Comparison of ENCODE assay signal across 25 mouse cellular contexts in genomic region chr9:41061446-41061845, GRCm38 (mm10). TPM values are rescaled to one million over a fixed set of nuclear protein-coding genes. Genes with fewer than 3 reads are reported as not detected.
A peak's percentile ranks its signal among the peaks of the same experiment; 100 is the strongest.
DNase-seq lines count a peak whose midpoint lies in the region; ATAC-seq lines count a peak whose summit lies in the region.
"Had no signal": no experiment of that assay in that cellular context is flagged by ENCODE, and none has a peak within 500 bp of the region (broad histone marks: within the 10 kb centered on the region; RNA-seq: fewer than 3 reads in every experiment).

No protein-coding gene starts in this region.

- H3K36me3 ChIP-seq in midbrain, embryonic 11.5 days (ENCODE audit: control insufficient read depth, insufficient read depth, low read length) = no peaks in the 10 kb centered on the region
- no peaks in the 10 kb centered on the region for H3K36me3 ChIP-seq in midbrain, embryonic 14.5 days (ENCODE audit: control insufficient read depth, insufficient read depth, low read length)
- no peaks in the 10 kb centered on the region for H3K36me3 ChIP-seq in hindbrain, embryonic 13.5 days
- H3K36me3 ChIP-seq in midbrain, embryonic 13.5 days = no peaks in the 10 kb centered on the region
- H3K36me3 ChIP-seq: embryonic facial prominence, embryonic 13.5 days; heart, embryonic 13.5 days; limb, embryonic 12.5 days; liver, embryonic 13.5 days had no signal

- 51% methylated on average over 5 of the region's 5 CpGs for WGBS in midbrain, embryonic 11.5 days
- WGBS in midbrain, embryonic 14.5 days = 50% methylated on average over 5 of the region's 5 CpGs
- 34% methylated on average over 5 of the region's 5 CpGs for WGBS in hindbrain, embryonic 13.5 days
- WGBS in midbrain, embryonic 13.5 days = 56% methylated on average over 5 of the region's 5 CpGs

- H3K27me3 ChIP-seq in midbrain, embryonic 11.5 days (ENCODE audit: control insufficient read depth, insufficient read depth, low read length) = no peaks in the 10 kb centered on the region
- H3K27me3 ChIP-seq in midbrain, embryonic 14.5 days (ENCODE audit: control insufficient read depth, insufficient read depth, low read length) = no peaks in the 10 kb centered on the region
- no peaks in the 10 kb centered on the region for H3K27me3 ChIP-seq in hindbrain, embryonic 13.5 days
- H3K27me3 ChIP-seq in midbrain, embryonic 13.5 days = no peaks in the 10 kb centered on the region
- H3K27me3 ChIP-seq: embryonic facial prominence, embryonic 13.5 days; heart, embryonic 13.5 days; limb, embryonic 12.5 days; liver, embryonic 13.5 days; Patski had no signal

- H3K4me2 ChIP-seq in midbrain, embryonic 11.5 days = no peak overlapping the region
- no peak overlapping the region for H3K4me2 ChIP-seq in midbrain, embryonic 14.5 days (ENCODE audit: low read length)
- no peak overlapping the region for H3K4me2 ChIP-seq in hindbrain, embryonic 13.5 days
- H3K4me2 ChIP-seq in midbrain, embryonic 13.5 days (replicated peaks) = no peak overlapping the region
- H3K4me2 ChIP-seq: embryonic facial prominence, embryonic 13.5 days; heart, embryonic 13.5 days; limb, embryonic 12.5 days; liver, embryonic 13.5 days had no signal

- peak; percentile 65; the same call in 1 of the 2 replicates for ATAC-seq in midbrain, embryonic 11.5 days (ENCODE audit: low FRiP score)
- no peak for ATAC-seq in midbrain, embryonic 14.5 days (ENCODE audit: low FRiP score, low TSS enrichment)
- ATAC-seq in hindbrain, embryonic 13.5 days (ENCODE audit: low FRiP score) = peak; percentile 40; the same call in 1 of the 2 replicates
- no peak for ATAC-seq in midbrain, embryonic 13.5 days
- ATAC-seq: CD4-positive, CD25-positive, alpha-beta regulatory T cell, adult 4 months had no signal

- H3K27ac ChIP-seq in midbrain, embryonic 11.5 days (ENCODE audit: low read depth, low read length) = no peak overlapping the region
- no peak overlapping the region for H3K27ac ChIP-seq in midbrain, embryonic 14.5 days (replicated peaks; ENCODE audit: low read depth, low read length)
- H3K27ac ChIP-seq in hindbrain, embryonic 13.5 days = peak overlapping the region; percentile 40
- H3K27ac ChIP-seq in midbrain, embryonic 13.5 days = peak overlapping the region; percentile 35; the same call in 1 of the 2 replicates
- H3K27ac ChIP-seq: embryonic facial prominence, embryonic 13.5 days; heart, embryonic 13.5 days; liver, embryonic 13.5 days; macrophage had no signal

- no peak overlapping the region for H3K9ac ChIP-seq in midbrain, embryonic 11.5 days (ENCODE audit: low read length)
- H3K9ac ChIP-seq in midbrain, embryonic 14.5 days (replicated peaks; ENCODE audit: low read length) = no peak overlapping the region
- H3K9ac ChIP-seq in hindbrain, embryonic 13.5 days = no peak overlapping the region
- no peak overlapping the region for H3K9ac ChIP-seq in midbrain, embryonic 13.5 days (replicated peaks)
- H3K9ac ChIP-seq: embryonic facial prominence, embryonic 13.5 days; heart, embryonic 13.5 days; limb, embryonic 12.5 days; liver, embryonic 13.5 days had no signal

- no peaks in the 10 kb centered on the region for H3K9me3 ChIP-seq in midbrain, embryonic 11.5 days (ENCODE audit: control insufficient read depth, low read length)
- no peaks in the 10 kb centered on the region for H3K9me3 ChIP-seq in midbrain, embryonic 14.5 days (ENCODE audit: control insufficient read depth, low read length)
- H3K9me3 ChIP-seq in hindbrain, embryonic 13.5 days = no peaks in the 10 kb centered on the region
- no peaks in the 10 kb centered on the region for H3K9me3 ChIP-seq in midbrain, embryonic 13.5 days
- H3K9me3 ChIP-seq: embryonic facial prominence, embryonic 13.5 days; heart, embryonic 13.5 days; limb, embryonic 12.5 days; liver, embryonic 13.5 days had no signal

- H3K4me1 ChIP-seq in midbrain, embryonic 11.5 days (ENCODE audit: control insufficient read depth, insufficient read depth, low read length) = no peaks in the 10 kb centered on the region
- H3K4me1 ChIP-seq in midbrain, embryonic 14.5 days (ENCODE audit: control insufficient read depth, insufficient read depth, low read length) = no peaks in the 10 kb centered on the region
- H3K4me1 ChIP-seq in hindbrain, embryonic 13.5 days (replicated peaks) = peaks cover 26% of the 10 kb centered on the region
- peaks cover 11% of the 10 kb centered on the region for H3K4me1 ChIP-seq in midbrain, embryonic 13.5 days (replicated peaks)

- DNase-seq in embryo, embryonic 11 days = peak; percentile 33
- no peak for DNase-seq in embryo, embryonic 10 days (ENCODE audit: low spot score)
- peak; percentile 78 for DNase-seq in midbrain, embryonic 11.5 days (ENCODE audit: low spot score, missing footprints)
- DNase-seq in midbrain, embryonic 14.5 days = no peak
- DNase-seq in adrenal gland, postnatal 36 days = no peak
- no peak for DNase-seq in lung, adult 18-20 months
- DNase-seq: adrenal gland, postnatal 10 days; cerebellum, adult 11 months; cerebellum, postnatal 36 days; gastrocnemius, postnatal 10 days; heart, adult 18-20 months; kidney, adult 8-10 months; kidney, postnatal 25 days; liver, embryonic 13.5 days had no signal

- H3K4me3 ChIP-seq in midbrain, embryonic 11.5 days (ENCODE audit: low read depth, low read length) = no peak overlapping the region
- H3K4me3 ChIP-seq in midbrain, embryonic 14.5 days (replicated peaks; ENCODE audit: low read depth, low read length) = no peak overlapping the region
- no peak overlapping the region for H3K4me3 ChIP-seq in hindbrain, embryonic 13.5 days
- H3K4me3 ChIP-seq in midbrain, embryonic 13.5 days (replicated peaks) = no peak overlapping the region
- H3K4me3 ChIP-seq: embryonic facial prominence, embryonic 13.5 days; heart, embryonic 13.5 days; limb, embryonic 12.5 days; liver, embryonic 13.5 days had no signal

RNA-seq across cellular contexts. Expression of gene Crtam, which starts 57.0 kb away (rescaled TPM):
- polyA plus RNA-seq in midbrain, embryonic 11.5 days (2014; fragmentation: Nextera tagmentation; extraction: Ambion mirVana) = 0.07 TPM in 1 of 2 replicates, not detected in the other
- 0.18 and 0.26 TPM in 2 replicates for polyA plus RNA-seq in midbrain, embryonic 14.5 days (2014; fragmentation: Nextera tagmentation; extraction: Ambion mirVana)
- polyA plus RNA-seq in hindbrain, embryonic 13.5 days (2015; fragmentation: Nextera tagmentation; extraction: Ambion mirVana) = 0.14 and 0.19 TPM in 2 replicates
- 0.04 and 0.19 TPM in 2 replicates for polyA plus RNA-seq in midbrain, embryonic 13.5 days (2015; fragmentation: Nextera tagmentation; extraction: Ambion mirVana)
- total RNA-seq in adrenal gland, postnatal 36 days (2021) = not detected
- total RNA-seq: heart, postnatal 25 days; layer of hippocampus, postnatal 10 days had no signal
- polyA plus RNA-seq: heart, embryonic 13.5 days; lung, embryonic 16.5 days; macrophage; Patski had no signal

Comparison
In these comparisons a context has a peak if more than half of its experiments do, and no peak if none do; other contexts are left out.
1. DNase-seq: peak in embryo, embryonic 11 days (single experiment) and midbrain, embryonic 11.5 days (single experiment); none in embryo, embryonic 10 days (single experiment), midbrain, embryonic 14.5 days (single experiment), adrenal gland, postnatal 36 days (0 of 2) and lung, adult 18-20 months (0 of 2).
2. ATAC-seq: peak in midbrain, embryonic 11.5 days (single experiment) and hindbrain, embryonic 13.5 days (single experiment); none in midbrain, embryonic 14.5 days (single experiment) and midbrain, embryonic 13.5 days (single experiment).
3. H3K27ac ChIP-seq: peak in hindbrain, embryonic 13.5 days (single experiment) and midbrain, embryonic 13.5 days (single experiment); none in midbrain, embryonic 11.5 days (single experiment) and midbrain, embryonic 14.5 days (single experiment).